Mouse (Mus musculus) leukemia stem cell, adult 10-12 weeks (primary cell): ENCODE data around the gene Slfnl1. TPM values are rescaled to one million over a fixed set of nuclear protein-coding genes. Genes with fewer than 3 reads are reported as not detected.

Experiments used
- polyA plus RNA-seq: library from polyadenylated mRNA; stranded (reverse); fragments of >175 nt; gene quantifications from 2 replicates; pipeline ENCODE4 v1.2.3, GENCODE M21; 2012; ENCODE audit warnings: low replicate concordance

The Slfnl1 gene
- 0.16 and 0.35 TPM in 2 replicates for polyA plus RNA-seq

GRCm38 (mm10) chr4:120531986-120532385 is at the start of gene Slfnl1:
Gene Slfnl1 (plus strand): TSS chr4:120532231.

DNA sequence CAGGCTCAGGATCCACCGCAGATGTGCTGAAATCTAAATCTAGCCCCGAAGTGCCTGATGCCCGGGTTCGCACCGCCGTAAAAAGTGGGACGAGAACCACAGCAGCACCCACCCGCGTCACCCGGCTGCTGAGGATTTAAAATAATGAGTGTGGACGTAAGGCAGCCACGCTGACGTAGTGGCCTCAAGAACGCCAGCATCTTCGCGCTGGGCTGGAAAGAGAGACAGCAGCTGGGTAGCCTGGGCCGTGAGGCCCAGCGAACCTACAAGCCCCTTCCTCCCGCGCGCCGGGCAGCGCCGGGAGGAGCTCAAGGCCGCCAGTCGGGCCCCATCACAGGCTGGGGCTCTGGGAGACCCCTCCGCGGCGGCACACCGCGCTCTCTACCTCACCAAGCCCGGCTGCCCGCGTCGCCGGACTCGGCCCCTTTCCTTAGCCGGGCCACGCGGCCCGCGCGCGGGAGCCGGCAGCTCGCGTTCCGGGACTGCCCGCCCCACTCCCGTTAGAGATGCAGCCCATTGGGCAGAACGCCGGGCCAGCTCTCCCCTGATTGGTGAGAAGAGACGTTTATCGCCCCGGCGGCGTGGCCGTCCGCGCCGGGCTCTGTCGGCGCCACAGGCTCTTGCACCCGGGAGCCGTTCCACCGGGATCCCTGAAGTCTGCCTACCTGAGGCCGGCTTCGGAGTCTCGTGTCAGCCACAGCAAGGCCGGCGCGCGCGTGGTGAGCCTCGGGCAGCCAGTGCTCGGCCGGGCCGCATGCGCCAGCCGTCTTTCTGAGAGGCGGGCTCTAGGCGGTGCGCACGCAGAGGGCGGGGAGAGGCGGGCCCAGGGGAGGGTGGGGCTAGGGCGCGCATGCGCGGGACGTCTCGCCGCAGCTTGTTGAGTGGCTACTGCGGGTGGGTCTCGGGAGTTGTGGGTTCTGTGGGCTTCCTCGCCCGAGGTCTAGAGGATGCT is 37.7 kb downstream of the Slfnl1 start, which contains the start of gene Ctps:
TSS of gene Ctps (minus strand) at position 791 of the 952 bp plus-strand sequence.

Other genes with a start within 250 kb of the Slfnl1 start
- not detected in 2 replicates for gene Foxo6, start 244.9 kb upstream of the Slfnl1 start, polyA plus RNA-seq
- 7.2 and 39.8 TPM in 2 replicates for gene Scmh1, start 127.0 kb upstream of the Slfnl1 start, polyA plus RNA-seq
- 2.5 and 10.7 TPM in 2 replicates for gene Ctps, start 38.0 kb downstream of the Slfnl1 start, polyA plus RNA-seq
- not detected in 2 replicates for gene Gm8439, start 56.5 kb downstream of the Slfnl1 start, polyA plus RNA-seq
- 774 and 832 TPM in 2 replicates for gene Cited4, start 134.3 kb downstream of the Slfnl1 start, polyA plus RNA-seq
- gene Kcnq4, start 216.4 kb downstream of the Slfnl1 start, polyA plus RNA-seq = 0.05 and 0.15 TPM in 2 replicates